Mouse (Mus musculus): Measurements from ENCODE around the gene Pwwp2b.

- TF ChIP-seq CTCF (IDR thresholded peaks at IDR 0.05; ENCODE audit: insufficient read depth, low read depth, low read length) (no peak), POLR2A (IDR thresholded peaks at IDR 0.05; ENCODE audit: insufficient read depth, low read depth, low read length) (no peak)
Measured at GRCm38 (mm10) chr7:139302314-139302713, 54.0 kb downstream of the Pwwp2b start.
